Mouse (Mus musculus) small intestine, adult 2 months (tissue): ENCODE data around the gene Syt14.

Experiments used
- CTCF ChIP-seq: fragments of 200-500 bp; IDR thresholded peaks from 2 replicates; pipeline ENCODE4 v1.5.1; 2012; ENCODE audit warnings: low read depth, mild to moderate bottlenecking, control low read depth, inconsistent platforms, low read length, moderate library complexity, mixed read lengths; ENCODE audit not compliant: insufficient replicate concordance, insufficient read length; ENCODE audit errors: extremely low read depth
- POLR2A ChIP-seq: fragments of 200-500 bp; IDR thresholded peaks from 2 replicates; pipeline ENCODE4 v1.6.1; 2012; ENCODE audit warnings: low read depth, mild to moderate bottlenecking, control low read depth, inconsistent platforms, low read length, moderate library complexity

DNA sequence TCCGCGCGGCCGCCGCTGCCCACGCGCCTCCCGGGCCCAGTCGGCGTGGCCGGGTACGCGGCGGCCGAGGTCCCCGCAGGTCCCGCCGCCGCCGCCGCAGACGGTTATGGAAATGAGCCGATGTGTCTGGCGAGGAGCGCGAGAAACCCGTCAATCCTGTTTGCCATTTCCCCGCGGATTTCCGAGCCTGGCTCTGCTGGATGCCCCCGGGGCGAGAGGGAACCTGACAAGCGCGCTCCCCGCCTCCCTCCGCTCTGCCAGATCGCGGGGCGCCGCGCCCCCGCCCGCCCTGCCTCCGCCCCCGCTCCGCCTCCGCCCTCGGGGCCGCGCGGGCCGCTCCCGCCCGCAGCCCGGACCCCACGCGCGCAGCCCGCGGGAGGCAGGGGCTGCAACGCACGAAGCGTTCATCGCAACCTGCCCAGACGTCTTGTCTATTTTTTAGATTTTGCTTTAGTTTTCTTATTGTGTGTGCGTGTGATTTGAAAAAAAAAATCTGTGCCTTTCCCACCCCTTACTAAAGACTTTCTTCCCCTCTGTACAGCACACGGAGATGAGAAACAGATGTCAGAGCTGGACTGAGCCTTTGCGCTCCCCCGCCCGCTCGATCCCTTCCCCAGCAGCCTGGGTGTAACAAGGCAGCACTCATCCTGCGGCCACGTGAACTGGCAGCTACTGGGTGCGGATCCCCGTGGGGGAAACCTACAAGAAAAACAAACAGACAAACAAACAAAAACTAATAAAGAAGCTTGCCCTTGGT, 179.9 kb downstream of the Syt14 start, which contains the start of gene Sertad4:
- TF ChIP-seq POLR2A (no peak), CTCF (no peak)
